Mouse (Mus musculus) spleen, adult 2 months (tissue): Measurements from ENCODE around the gene Sdk1. TPM values are rescaled to one million over a fixed set of nuclear protein-coding genes. Genes with fewer than 3 reads are reported as not detected.

ENCODE experiments used
- DNase-seq, 2 experiments: peaks; one replicate each; pipeline versions ENCODE4 v3.0.0 to v3.0.0-alpha.2; 2012 to 2021; ENCODE audit warnings: low spot score in 2 of 2, low read depth in 1 of 2
- H3K27ac ChIP-seq: fragments of 200-500 bp; 2 replicates; pipeline ENCODE4 v1.5.1; 2012; ENCODE audit warnings: low read length, inconsistent platforms; ENCODE audit not compliant: insufficient read depth
- H3K27me3 ChIP-seq: fragments of 200-500 bp; 2 replicates; pipeline ENCODE4 v1.6.1; 2012; ENCODE audit warnings: mild to moderate bottlenecking, moderate library complexity, low read length, inconsistent platforms; ENCODE audit not compliant: control insufficient read depth, insufficient read depth
- H3K36me3 ChIP-seq: fragments of 200-500 bp; 2 replicates; pipeline ENCODE4 v1.6.1; 2012; ENCODE audit warnings: mild to moderate bottlenecking, low read length, inconsistent platforms; ENCODE audit not compliant: control insufficient read depth, insufficient read depth
- H3K4me1 ChIP-seq: fragments of 200-500 bp; 2 replicates; pipeline ENCODE4 v1.6.1; 2011; ENCODE audit warnings: inconsistent platforms; ENCODE audit not compliant: control insufficient read depth, insufficient read depth, insufficient read length
- H3K4me3 ChIP-seq: fragments of 200-500 bp; 2 replicates; pipeline ENCODE4 v1.5.1; 2011; ENCODE audit warnings: mild to moderate bottlenecking, inconsistent platforms; ENCODE audit not compliant: insufficient read depth, insufficient read length; ENCODE audit errors: extremely low read depth
- CTCF ChIP-seq: fragments of 200-500 bp; IDR thresholded peaks from 2 replicates; pipeline ENCODE4 v1.5.1; 2011; ENCODE audit warnings: mild to moderate bottlenecking, inconsistent platforms; ENCODE audit not compliant: insufficient read depth, insufficient read length, insufficient replicate concordance; ENCODE audit errors: extremely low read depth
- POLR2A ChIP-seq: fragments of 200-500 bp; IDR thresholded peaks from 2 replicates; pipeline ENCODE4 v1.6.1; 2011; ENCODE audit warnings: low read depth, low read length, inconsistent platforms
- WGBS: fragments of 180-500 bp; shearing (Covaris S2); methylation state at CpG from one replicate; pipeline ENCODE4 v1.1.7; 2018; 5-methylcytosine and 5-hydroxymethylcytosine counted together
- polyA plus RNA-seq: library from polyadenylated mRNA; depleted of rRNA; stranded (reverse); fragments of >200 nt; gene quantifications from 2 replicates; pipeline ENCODE4 v1.2.3, GENCODE M21; 2012

The Sdk1 gene
- polyA plus RNA-seq, 1 experiment = 0.62 TPM

DNA sequence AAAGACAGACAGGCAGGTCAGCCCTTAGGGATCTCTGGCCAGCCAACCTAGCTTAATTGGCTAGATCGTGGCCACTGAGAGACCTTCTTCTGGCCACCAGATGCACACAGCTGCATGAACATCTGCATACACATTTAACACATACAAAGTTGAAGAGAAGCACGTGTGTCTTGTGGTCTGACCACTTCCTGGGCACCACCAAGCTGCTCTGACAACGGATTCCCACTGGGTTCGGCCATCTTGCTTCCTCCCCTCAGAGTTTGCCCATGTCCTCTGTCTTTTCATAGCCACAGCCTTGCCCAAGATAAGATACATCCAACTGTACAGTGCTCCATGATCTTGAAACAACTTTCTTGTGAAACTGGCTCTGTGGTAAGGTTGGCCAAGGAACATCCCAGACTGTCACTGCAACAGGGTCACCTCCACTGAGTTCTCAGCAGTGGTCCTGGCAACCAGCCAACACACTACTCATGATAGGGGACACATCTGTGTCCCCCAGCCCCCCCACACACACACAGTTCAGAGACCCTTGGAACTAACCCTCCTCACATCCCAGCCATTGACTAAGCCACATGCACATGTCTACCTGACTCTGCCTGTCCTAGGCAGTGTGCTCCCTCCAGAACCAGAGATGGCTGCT lies 798.7 kb downstream of the Sdk1 start:
- Histone ChIP-seq H3K27ac (no peak overlapping the region), H3K36me3 (no peaks in the 10 kb centered on the region), H3K27me3 (no peaks in the 10 kb centered on the region), H3K4me3 (no peak overlapping the region), H3K4me1 (peaks cover 29% of the 10 kb centered on the region; the same call in 1 of the 2 replicates)
- peak; percentile 38 for DNase-seq
- TF ChIP-seq CTCF (no peak), POLR2A (no peak)
- WGBS = 9% methylated on average over 4 of the region's 4 CpGs

DNA sequence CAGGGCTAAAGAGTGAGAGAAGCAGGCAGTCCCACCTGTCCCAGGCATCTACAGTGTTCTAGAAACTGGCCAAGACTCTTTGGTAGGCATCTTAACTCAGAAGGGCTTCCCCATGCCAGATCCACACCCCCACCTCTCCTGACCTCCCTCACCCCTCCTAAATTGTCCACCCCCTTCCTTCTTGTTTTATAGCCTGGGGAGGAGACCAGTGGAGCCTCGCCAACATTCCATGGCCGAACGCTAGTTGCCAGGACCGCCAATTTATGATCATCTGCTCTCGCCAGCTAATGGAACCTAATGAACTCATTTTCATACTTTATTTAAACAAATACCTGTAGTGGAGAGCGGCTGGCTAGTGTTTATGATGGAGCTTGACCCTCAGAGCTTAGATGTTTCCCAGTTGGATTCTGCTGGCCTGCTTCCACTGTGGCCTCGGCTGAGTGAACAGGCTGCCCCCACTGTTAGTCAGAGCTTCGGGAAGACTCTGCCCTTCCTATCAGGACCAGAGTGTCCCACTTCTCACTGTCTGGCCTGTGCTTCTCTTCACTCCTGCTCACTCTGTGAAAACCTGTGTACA lies 800.0 kb downstream of the Sdk1 start:
- Histone ChIP-seq H3K27ac (no peak overlapping the region), H3K27me3 (no peaks in the 10 kb centered on the region), H3K36me3 (no peaks in the 10 kb centered on the region), H3K4me3 (no peak overlapping the region), H3K4me1 (peaks cover 29% of the 10 kb centered on the region; the same call in 1 of the 2 replicates)
- DNase-seq = no peak
- 84% methylated on average over 8 of the region's 8 CpGs for WGBS
- TF ChIP-seq POLR2A (no peak), CTCF (no peak)

DNA sequence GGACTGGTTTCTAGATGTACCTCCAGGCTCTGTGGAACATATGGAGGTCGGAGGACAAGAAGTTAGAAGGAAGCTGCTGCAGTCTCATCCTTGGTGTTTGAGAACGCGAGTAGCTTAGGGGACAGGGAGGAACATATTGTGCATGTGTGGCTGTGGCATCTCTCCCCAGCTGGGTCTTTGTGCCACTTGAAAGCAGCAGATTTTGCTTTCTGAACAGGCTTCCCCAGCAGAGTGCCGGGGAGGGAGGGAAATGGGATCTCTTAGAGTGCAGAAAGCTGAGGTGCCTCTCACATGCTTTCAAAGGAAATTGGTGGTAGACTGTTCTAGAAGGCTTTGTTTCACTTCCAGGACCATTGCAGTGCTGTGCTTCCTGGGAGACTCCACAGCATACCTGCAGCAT lies 820.5 kb downstream of the Sdk1 start:
- Histone ChIP-seq H3K4me1 (no peaks in the 10 kb centered on the region), H3K36me3 (no peaks in the 10 kb centered on the region), H3K4me3 (no peak overlapping the region), H3K27me3 (no peaks in the 10 kb centered on the region), H3K27ac (no peak overlapping the region)
- DNase-seq = no peak
- TF ChIP-seq POLR2A = no peak
- no peak for TF ChIP-seq CTCF
- 80% methylated on average over 4 of the region's 4 CpGs for WGBS

DNA sequence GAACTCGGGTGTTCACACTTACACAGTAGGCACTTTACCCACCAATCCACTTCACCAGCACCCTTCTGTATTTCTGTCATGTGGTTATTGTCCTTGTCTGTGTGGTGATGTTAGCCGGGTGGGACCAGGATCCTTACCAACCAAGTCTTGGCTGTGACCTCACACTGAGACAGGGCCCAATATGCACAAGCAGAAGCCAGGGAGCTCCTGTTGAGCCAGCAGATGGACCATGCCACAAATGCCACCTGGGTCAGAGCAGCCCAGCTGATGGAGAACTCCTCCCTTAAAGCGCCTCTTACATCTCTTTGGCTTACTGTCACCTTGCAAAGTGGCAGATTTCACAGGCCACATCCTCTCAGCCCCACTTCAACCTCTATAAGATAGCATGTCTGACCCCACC lies 830.0 kb downstream of the Sdk1 start:
- no peak for DNase-seq
- 94% methylated on average over 3 of the region's 3 CpGs for WGBS
- no peaks in the 10 kb centered on the region for H3K36me3 ChIP-seq
- TF ChIP-seq CTCF (no peak), POLR2A (no peak)
- H3K4me1 ChIP-seq = no peaks in the 10 kb centered on the region
- H3K27ac ChIP-seq = no peak overlapping the region
- no peak overlapping the region for H3K4me3 ChIP-seq
- H3K27me3 ChIP-seq = no peaks in the 10 kb centered on the region

DNA sequence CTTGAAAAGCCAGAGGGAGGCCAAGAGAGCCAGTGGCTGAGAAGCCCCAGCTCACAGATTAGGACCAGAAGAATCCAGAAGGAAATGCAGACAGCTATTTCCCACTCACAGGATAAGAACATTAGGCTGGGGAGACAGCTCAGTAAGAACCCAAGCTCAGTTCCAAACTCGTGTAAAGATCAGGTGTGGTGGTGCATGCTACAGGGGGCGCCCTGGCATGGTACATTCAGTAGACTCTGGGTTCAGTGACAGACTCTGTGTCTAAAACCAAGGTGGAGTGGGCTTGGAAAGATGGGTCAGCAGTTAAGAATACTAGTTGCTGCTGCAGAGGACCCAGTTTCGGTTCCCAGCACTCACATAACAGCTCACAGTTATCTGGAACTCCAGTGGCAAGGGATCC lies 832.6 kb downstream of the Sdk1 start:
- no peak for TF ChIP-seq POLR2A
- TF ChIP-seq CTCF = no peak
- Histone ChIP-seq H3K4me1 (no peaks in the 10 kb centered on the region), H3K36me3 (no peaks in the 10 kb centered on the region), H3K27me3 (no peaks in the 10 kb centered on the region), H3K4me3 (no peak overlapping the region), H3K27ac (no peak overlapping the region)
- WGBS = 78% methylated on average over 3 of the region's 3 CpGs
- no peak for DNase-seq

DNA sequence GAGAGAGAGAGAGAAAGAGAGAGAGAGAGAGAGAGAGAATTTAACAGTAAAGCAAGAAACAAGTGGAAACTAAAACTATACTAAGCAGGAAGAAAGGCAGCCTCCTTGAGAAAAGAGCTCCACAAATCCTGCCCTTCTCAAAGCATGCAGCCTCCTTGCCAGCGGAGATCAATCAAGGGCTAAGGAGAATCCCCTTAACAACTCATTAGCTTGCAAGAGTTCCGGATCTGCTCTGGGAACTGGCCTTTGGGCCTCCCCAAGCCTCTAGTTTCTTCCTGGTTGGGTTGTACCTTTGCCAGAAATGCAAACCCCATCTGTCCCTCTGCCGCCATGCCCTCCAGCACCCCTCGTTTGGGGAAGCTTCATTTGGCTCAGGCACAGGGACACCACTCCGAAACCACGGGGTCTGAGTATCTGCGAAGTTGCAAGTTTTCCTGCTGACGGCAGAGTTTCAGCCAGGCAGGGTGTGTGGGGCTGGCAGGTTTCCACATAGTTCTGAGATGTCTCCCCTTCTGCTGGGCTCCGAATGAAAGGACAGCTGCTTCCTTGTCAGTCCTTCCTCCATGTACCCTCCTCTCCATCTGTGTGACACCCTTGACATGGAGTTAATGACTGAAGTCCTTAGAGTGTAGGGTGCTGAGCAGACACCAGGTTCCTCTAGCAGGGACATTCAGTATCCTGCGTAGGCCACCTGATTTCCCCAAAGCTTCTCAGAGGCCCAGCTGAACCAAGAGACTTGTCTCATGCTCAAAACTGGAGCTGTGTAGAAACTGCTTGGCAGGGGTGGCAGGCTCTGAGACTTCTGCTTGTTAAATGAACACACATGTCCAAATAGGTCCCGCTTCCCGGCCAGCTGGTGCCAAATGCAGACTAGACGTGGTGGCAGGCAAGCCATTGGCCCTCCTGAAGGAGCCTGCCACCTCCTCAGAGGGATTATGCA lies 833.5 kb downstream of the Sdk1 start:
- whole genome bisulfite sequencing = 62% methylated on average over 13 of the region's 13 CpGs
- no peaks in the 10 kb centered on the region for H3K27me3 ChIP-seq
- no peak overlapping the region for H3K27ac ChIP-seq
- TF ChIP-seq POLR2A (no peak), CTCF (no peak)
- H3K4me3 ChIP-seq = no peak overlapping the region
- DNase-seq = no peak
- no peaks in the 10 kb centered on the region for H3K4me1 ChIP-seq
- H3K36me3 ChIP-seq = no peaks in the 10 kb centered on the region
